Mouse (Mus musculus) CH12.LX (cell line): ENCODE measurements around the gene Bcl2a1d.
"Not testable (repeated sequence)": the region's sequence is repeated elsewhere in the genome, so short reads cannot be mapped to it uniquely, and the experiment has no call there.

ENCODE experiments used
- CHD2 ChIP-seq: IDR thresholded peaks from 2 replicates; pipeline ENCODE4 v1.6.1; 2011; ENCODE audit warnings: low read length, improper control_type of control experiment
- CTCF ChIP-seq, 2 experiments: IDR thresholded peaks in 1 of 2; conservative IDR thresholded peaks in 1 of 2; 2 replicates each; pipeline ENCODE4 v1.5.1; 2011 to 2012; ENCODE audit warnings: low read depth in 2 of 2, low read length in 2 of 2, improper control_type of control experiment in 1 of 2, inconsistent platforms in 1 of 2, mild to moderate bottlenecking in 1 of 2, moderate library complexity in 1 of 2
- HCFC1 ChIP-seq: IDR thresholded peaks from 2 replicates; pipeline ENCODE4 v1.6.1; 2012; ENCODE audit warnings: low read depth, mild to moderate bottlenecking, inconsistent platforms, low read length, improper control_type of control experiment
- JUND ChIP-seq: conservative IDR thresholded peaks from 2 replicates; pipeline ENCODE4 v1.6.1; 2011; ENCODE audit warnings: low read depth, low read length, improper control_type of control experiment
- MAZ ChIP-seq: IDR thresholded peaks from 2 replicates; pipeline ENCODE4 v1.6.1; 2012; ENCODE audit warnings: low read depth, mild to moderate bottlenecking, inconsistent platforms, low read length, improper control_type of control experiment, moderate library complexity
- MEF2A ChIP-seq: IDR thresholded peaks from 2 replicates; pipeline ENCODE4 v1.6.1; 2014; ENCODE audit warnings: low read depth, mild to moderate bottlenecking, inconsistent platforms, low read length, improper control_type of control experiment, borderline replicate concordance
- NELFE ChIP-seq: IDR thresholded peaks from 2 replicates; pipeline ENCODE4 v1.6.1; 2011; ENCODE audit warnings: low read depth, low read length, improper control_type of control experiment
- NRF1 ChIP-seq: IDR thresholded peaks from 2 replicates; pipeline ENCODE4 v1.6.1; 2014; ENCODE audit warnings: low read depth, mild to moderate bottlenecking, inconsistent platforms, low read length, improper control_type of control experiment, moderate library complexity
- POLR2A ChIP-seq: IDR thresholded peaks from 2 replicates; pipeline ENCODE4 v1.6.1; 2011; ENCODE audit warnings: low read depth, mild to moderate bottlenecking, improper control_type of control experiment, low read length
- USF2 ChIP-seq: conservative IDR thresholded peaks from 2 replicates; pipeline ENCODE4 v1.6.1; 2011; ENCODE audit warnings: low read depth, low read length, improper control_type of control experiment

- not testable (repeated sequence) for TF ChIP-seq MAZ; HCFC1; CTCF (conservative IDR thresholded peaks at IDR 0.05 in 1 of 2, IDR thresholded peaks at IDR 0.05 in 1 of 2; ENCODE audit: low read depth in 2 of 2, low read length in 2 of 2); JUND; CHD2; MEF2A; NRF1; POLR2A; USF2; NELFE
Measured at GRCm38 (mm10) chr9:88710439-88710838, 21.3 kb downstream of the Bcl2a1d start.
